Mouse (Mus musculus) liver, postnatal 0 days (tissue): Measurements from ENCODE around the gene Gpr171. TPM values are rescaled to one million over a fixed set of nuclear protein-coding genes. Genes with fewer than 3 reads are reported as not detected.

Experiments
- ATAC-seq: fragments of 200-750 bp; cut with Nextera tagmentation; 2 replicates; pipeline ENCODE4 v1.8.0; 2017; ENCODE audit warnings: mild to moderate bottlenecking, moderate library complexity
- DNase-seq: peaks from one replicate; pipeline ENCODE4 v3.0.0-alpha.2; 2016
- H3K27ac ChIP-seq: fragments of 300-500 bp; sonication (generic); 2 replicates; pipeline ENCODE4 v1.5.1; 2014; ENCODE audit warnings: antibody characterized with exemption, moderate library complexity, mild to moderate bottlenecking, low read depth
- H3K27me3 ChIP-seq: fragments of 300-500 bp; sonication (generic); 2 replicates; pipeline ENCODE4 v1.6.1; 2014; ENCODE audit warnings: low read length, control low read depth, mixed read lengths; ENCODE audit not compliant: insufficient read depth
- H3K36me3 ChIP-seq: fragments of 300-500 bp; sonication (generic); replicated peaks from 2 replicates; pipeline ENCODE4 v1.6.1; 2014; ENCODE audit warnings: mild to moderate bottlenecking, control low read depth, low read length, moderate library complexity, mixed read lengths; ENCODE audit not compliant: insufficient read depth
- H3K4me1 ChIP-seq: fragments of 300-500 bp; sonication (generic); 2 replicates; pipeline ENCODE4 v1.6.1; 2014; ENCODE audit warnings: antibody characterized with exemption, mild to moderate bottlenecking, control low read depth; ENCODE audit not compliant: insufficient read depth
- H3K4me2 ChIP-seq: fragments of 300-500 bp; sonication (generic); 2 replicates; pipeline ENCODE4 v1.6.1; 2014; ENCODE audit warnings: low read depth, mild to moderate bottlenecking, low read length, moderate library complexity, mixed read lengths
- H3K4me3 ChIP-seq: fragments of 300-500 bp; sonication (generic); 2 replicates; pipeline ENCODE4 v1.5.1; 2014; ENCODE audit warnings: low read depth, low read length
- H3K9ac ChIP-seq: fragments of 300-500 bp; sonication (generic); replicated peaks from 2 replicates; pipeline ENCODE4 v1.6.1; 2014; ENCODE audit warnings: mild to moderate bottlenecking, moderate library complexity
- H3K9me3 ChIP-seq: fragments of 300-500 bp; sonication (generic); 2 replicates; pipeline ENCODE4 v1.6.1; 2016; ENCODE audit warnings: mild to moderate bottlenecking, control low read depth, low read length, mixed read lengths
- CTCF ChIP-seq: sonication (generic); IDR thresholded peaks from 2 replicates; pipeline ENCODE4 v1.5.1; 2016; ENCODE audit warnings: antibody characterized with exemption, low read depth
- EP300 ChIP-seq: IDR thresholded peaks from 2 replicates; pipeline ENCODE4 v1.6.1; 2016; ENCODE audit warnings: antibody characterized with exemption, low read depth, mild to moderate bottlenecking
- WGBS: fragments of 180-500 bp; shearing (Covaris S2); extraction: QIAGEN DNeasy Blood & Tissue Kit; methylation state at CpG from one replicate; pipeline ENCODE4 v1.1.7; 2014; ENCODE audit not compliant: insufficient replicate concordance; 5-methylcytosine and 5-hydroxymethylcytosine counted together
- polyA plus RNA-seq: library from polyadenylated mRNA; unstranded; fragments of >200 nt; fragmentation: Nextera tagmentation; extraction: Ambion mirVana; gene quantifications from 2 replicates; pipeline ENCODE4 v1.2.1, GENCODE M21; 2015

The Gpr171 gene
- polyA plus RNA-seq, 1 experiment from 2014 or later, result 2.1 TPM

GRCm38 (mm10) chr3:59107439-59107838, 5.8 kb upstream of the Gpr171 start:
- Histone ChIP-seq H3K27ac (no peak overlapping the region), H3K9me3 (no peaks in the 10 kb centered on the region), H3K27me3 (no peaks in the 10 kb centered on the region), H3K4me1 (no peaks in the 10 kb centered on the region), H3K9ac (no peak overlapping the region), H3K4me2 (no peak overlapping the region), H3K4me3 (no peak overlapping the region), H3K36me3 (no peaks in the 10 kb centered on the region)
- DNase-seq (no peak), ATAC-seq (no peak)
- 87% methylated on average over 4 of the region's 4 CpGs for WGBS
- TF ChIP-seq EP300 (no peak), CTCF (no peak)

GRCm38 (mm10) chr3:59104462-59104861, 2.8 kb upstream of the Gpr171 start:
- ATAC-seq (0 out of 2 replicates have a peak, but pooled peaks have one; percentile 33), DNase-seq (no peak)
- no peaks in the 10 kb centered on the region for H3K36me3 ChIP-seq
- H3K27me3 ChIP-seq, result no peaks in the 10 kb centered on the region
- no peak overlapping the region for H3K4me2 ChIP-seq
- H3K4me3 ChIP-seq, result no peak overlapping the region
- no peak overlapping the region for H3K9ac ChIP-seq
- no peaks in the 10 kb centered on the region for H3K9me3 ChIP-seq
- H3K27ac ChIP-seq, result no peak overlapping the region
- WGBS, result 30% methylated on average over 4 of the region's 4 CpGs
- TF ChIP-seq EP300 (no peak), CTCF (no peak)
- H3K4me1 ChIP-seq, result no peaks in the 10 kb centered on the region

- 83% methylated on average over 2 of the region's 2 CpGs for WGBS
- TF ChIP-seq CTCF (no peak), EP300 (no peak)
- Histone ChIP-seq H3K36me3 (no peaks in the 10 kb centered on the region), H3K9me3 (no peaks in the 10 kb centered on the region), H3K4me2 (no peak overlapping the region), H3K9ac (no peak overlapping the region), H3K4me1 (no peaks in the 10 kb centered on the region), H3K27me3 (no peaks in the 10 kb centered on the region), H3K4me3 (no peak overlapping the region), H3K27ac (no peak overlapping the region)
- no peak for ATAC-seq
- DNase-seq, result no peak
Observed at GRCm38 (mm10) chr3:59102146-59102545, 525 bp upstream of the Gpr171 start.

- no peak for ATAC-seq
- Histone ChIP-seq H3K4me2 (no peak overlapping the region), H3K27ac (no peak overlapping the region), H3K9ac (no peak overlapping the region), H3K27me3 (no peaks in the 10 kb centered on the region), H3K9me3 (no peaks in the 10 kb centered on the region), H3K36me3 (no peaks in the 10 kb centered on the region), H3K4me1 (no peaks in the 10 kb centered on the region), H3K4me3 (no peak overlapping the region)
- WGBS, result 51% methylated on average over 10 of the region's 10 CpGs
- TF ChIP-seq EP300 (no peak), CTCF (no peak)
- no peak for DNase-seq
Observed at GRCm38 (mm10) chr3:59098540-59098939, 3.1 kb downstream of the Gpr171 start.

- no peak overlapping the region for H3K9ac ChIP-seq
- TF ChIP-seq EP300, result no peak
- TF ChIP-seq CTCF, result no peak
- no peaks in the 10 kb centered on the region for H3K27me3 ChIP-seq
- no peak overlapping the region for H3K4me2 ChIP-seq
- DNase-seq (peak; percentile 33), ATAC-seq (peak; percentile 99)
- H3K9me3 ChIP-seq, result no peaks in the 10 kb centered on the region
- 58% methylated on average over 6 of the region's 6 CpGs for WGBS
- H3K4me3 ChIP-seq, result no peak overlapping the region
- no peaks in the 10 kb centered on the region for H3K36me3 ChIP-seq
- peak overlapping the region; percentile 50; the same call in 1 of the 2 replicates for H3K27ac ChIP-seq
- H3K4me1 ChIP-seq, result no peaks in the 10 kb centered on the region
Observed at GRCm38 (mm10) chr3:59097421-59097820, 4.2 kb downstream of the Gpr171 start.

- Histone ChIP-seq H3K9ac (no peak overlapping the region), H3K27me3 (no peaks in the 10 kb centered on the region), H3K4me1 (no peaks in the 10 kb centered on the region), H3K36me3 (no peaks in the 10 kb centered on the region), H3K4me2 (no peak overlapping the region), H3K4me3 (no peak overlapping the region), H3K9me3 (no peaks in the 10 kb centered on the region), H3K27ac (no peak overlapping the region)
- TF ChIP-seq CTCF (no peak), EP300 (no peak)
- DNase-seq (no peak), ATAC-seq (no peak)
- WGBS, result 83% methylated on average over 11 of the region's 11 CpGs
Observed at GRCm38 (mm10) chr3:59092702-59093101, 8.9 kb downstream of the Gpr171 start.

- H3K9me3 ChIP-seq, result no peaks in the 10 kb centered on the region
- H3K36me3 ChIP-seq, result no peaks in the 10 kb centered on the region
- H3K4me2 ChIP-seq, result peak overlapping the region; percentile 18; the same call in 1 of the 2 replicates
- peaks cover 3% of the 10 kb centered on the region for H3K4me1 ChIP-seq
- no peaks in the 10 kb centered on the region for H3K27me3 ChIP-seq
- 16% methylated on average over 7 of the region's 7 CpGs for WGBS
- no peak overlapping the region for H3K27ac ChIP-seq
- ATAC-seq (peak; percentile 64), DNase-seq (peak; percentile 49)
- H3K9ac ChIP-seq, result no peak overlapping the region
- TF ChIP-seq CTCF, result no peak
- TF ChIP-seq EP300, result no peak
- H3K4me3 ChIP-seq, result no peak overlapping the region
Observed at GRCm38 (mm10) chr3:59080919-59081318, 20.7 kb downstream of the Gpr171 start.
